Mouse (Mus musculus): Measurements from ENCODE around the gene Mcoln3. TPM values are rescaled to one million over a fixed set of nuclear protein-coding genes. Genes with fewer than 3 reads are reported as not detected.

Mcoln3 gene
- total RNA-seq, 2 experiments from 2014 or later, result 2.7 TPM; not detected in 1

- no peak for DNase-seq (ENCODE audit: low spot score in 2 of 2)
These were observed 10.0 kb downstream of the Mcoln3 start for GRCm38 (mm10) chr3:146127205-146127604.

GRCm38 (mm10) chr3:146134834-146135233, 17.6 kb downstream of the Mcoln3 start:
- DNase-seq (ENCODE audit: low spot score in 2 of 2), result no peak

GRCm38 (mm10) chr3:146135417-146135816, 18.2 kb downstream of the Mcoln3 start:
- DNase-seq (ENCODE audit: low spot score in 2 of 2), result no peak

GRCm38 (mm10) chr3:146136422-146136821, 19.2 kb downstream of the Mcoln3 start:
- no peak for DNase-seq (ENCODE audit: low spot score in 2 of 2)

- DNase-seq (ENCODE audit: low spot score in 2 of 2), result no peak
These were observed 23.0 kb downstream of the Mcoln3 start for GRCm38 (mm10) chr3:146140276-146140675.

- DNase-seq (ENCODE audit: low spot score in 2 of 2), result no peak
These were observed 25.3 kb downstream of the Mcoln3 start for GRCm38 (mm10) chr3:146142523-146142922.

GRCm38 (mm10) chr3:146145501-146145900, 28.3 kb downstream of the Mcoln3 start:
- DNase-seq (ENCODE audit: low spot score in 2 of 2), result no peak

GRCm38 (mm10) chr3:146146131-146146530, 28.9 kb downstream of the Mcoln3 start:
- DNase-seq (ENCODE audit: low spot score in 2 of 2), result no peak

- DNase-seq (ENCODE audit: low spot score in 2 of 2), result no peak
These were observed 32.2 kb downstream of the Mcoln3 start, which contains the start of gene Mcoln2 for GRCm38 (mm10) chr3:146149156-146150057. TSS of gene Mcoln2 (plus strand) at chr3:146149833.

- DNase-seq (ENCODE audit: low spot score in 2 of 2), result peak in 1 of 2 experiments; percentile 12
These were observed 32.8 kb downstream of the Mcoln3 start for GRCm38 (mm10) chr3:146150058-146150400.

GRCm38 (mm10) chr3:146150560-146150959, 33.3 kb downstream of the Mcoln3 start:
- DNase-seq (ENCODE audit: low spot score in 2 of 2), result no peak

- DNase-seq (ENCODE audit: low spot score in 2 of 2), result no peak
These were observed 34.1 kb downstream of the Mcoln3 start for GRCm38 (mm10) chr3:146151328-146151727.

GRCm38 (mm10) chr3:146151755-146152154, 34.5 kb downstream of the Mcoln3 start:
- DNase-seq (ENCODE audit: low spot score in 2 of 2), result no peak

GRCm38 (mm10) chr3:146152348-146152747, 35.1 kb downstream of the Mcoln3 start:
- no peak for DNase-seq (ENCODE audit: low spot score in 2 of 2)

- no peak for DNase-seq (ENCODE audit: low spot score in 2 of 2)
These were observed 35.7 kb downstream of the Mcoln3 start for GRCm38 (mm10) chr3:146152913-146153312.

GRCm38 (mm10) chr3:146153862-146154611, 36.8 kb downstream of the Mcoln3 start:
- DNase-seq (ENCODE audit: low spot score in 2 of 2), result no peak

GRCm38 (mm10) chr3:146155628-146156576, 38.7 kb downstream of the Mcoln3 start:
- no peak for DNase-seq (ENCODE audit: low spot score in 2 of 2)

- DNase-seq (ENCODE audit: low spot score in 2 of 2), result no peak
These were observed 39.6 kb downstream of the Mcoln3 start for GRCm38 (mm10) chr3:146156811-146157210.

GRCm38 (mm10) chr3:146158039-146158438, 40.8 kb downstream of the Mcoln3 start:
- DNase-seq (ENCODE audit: low spot score in 2 of 2), result no peak

GRCm38 (mm10) chr3:146159360-146159759, 42.1 kb downstream of the Mcoln3 start:
- DNase-seq (ENCODE audit: low spot score in 2 of 2), result no peak

- no peak for DNase-seq (ENCODE audit: low spot score in 2 of 2)
These were observed 44.9 kb downstream of the Mcoln3 start for GRCm38 (mm10) chr3:146162197-146162596.
